Mouse (Mus musculus) cerebellum, postnatal 4 days (tissue): ENCODE results near the gene Nell1.

Source experiments
- DNase-seq, 2 experiments: peaks; one replicate each; pipeline ENCODE4 v3.0.0; 2022; ENCODE audit warnings: low spot score in 2 of 2, mixed read lengths in 1 of 2

The Nell1 gene

GRCm38 (mm10) chr7:50850271-50850670, 875.6 kb downstream of the Nell1 start:
- DNase-seq = no peak

- peak in 1 of 2 experiments; percentile 2 for DNase-seq
Measured at GRCm38 (mm10) chr7:50870181-50870580, 895.5 kb downstream of the Nell1 start.

- no peak for DNase-seq
Measured at GRCm38 (mm10) chr7:50887625-50888024, 913.0 kb downstream of the Nell1 start.

- peak in 1 of 2 experiments; percentile 9 for DNase-seq
Measured at GRCm38 (mm10) chr7:50899541-50900088, 925.0 kb downstream of the Nell1 start.
